Mouse (Mus musculus) cerebellum, adult 2 months (tissue): ENCODE results near the gene Pon3.

Experiments used
- CTCF ChIP-seq: fragments of 200-500 bp; IDR thresholded peaks from 2 replicates; pipeline ENCODE4 v1.5.1; 2011; ENCODE audit warnings: low read depth, mild to moderate bottlenecking, control low read depth, low read length, moderate library complexity, borderline replicate concordance; ENCODE audit not compliant: insufficient read depth
- POLR2A ChIP-seq: fragments of 200-500 bp; IDR thresholded peaks from 2 replicates; pipeline ENCODE4 v1.6.1; 2011; ENCODE audit warnings: low read length, control low read depth, borderline replicate concordance; ENCODE audit not compliant: insufficient read depth

DNA sequence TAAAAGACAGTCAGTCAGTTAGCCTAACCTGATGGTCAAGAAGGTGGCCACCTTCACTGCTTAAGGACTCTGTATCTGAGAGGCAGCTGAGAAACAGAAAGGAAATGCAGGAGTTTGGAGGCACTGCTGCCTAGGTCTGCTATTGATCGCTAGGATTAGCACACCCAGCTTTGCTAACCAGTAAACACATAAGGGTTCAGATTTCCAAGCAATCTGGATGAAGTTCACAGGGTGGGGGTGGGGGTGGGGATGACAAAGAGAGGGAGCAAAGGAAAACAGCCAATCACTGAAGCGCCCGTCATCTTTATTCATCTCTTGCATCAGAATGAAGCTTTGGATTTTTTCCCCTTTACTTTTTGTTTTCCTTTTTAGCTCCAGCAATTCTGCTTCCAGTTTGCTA lies 34.0 kb downstream of the Pon3 start:
- no peak for TF ChIP-seq CTCF
- TF ChIP-seq POLR2A, result no peak
